Mouse (Mus musculus) embryonic fibroblast, embryonic 13.5 days (primary cell): ENCODE measurements around the gene Ufc1. TPM values are rescaled to one million over a fixed set of nuclear protein-coding genes. Genes with fewer than 3 reads are reported as not detected.

Experiments
- H3K27ac ChIP-seq: 2 replicates; pipeline ENCODE4 v1.5.1; 2012; ENCODE audit warnings: low read length, control low read depth, inconsistent platforms; ENCODE audit not compliant: insufficient read depth
- H3K4me1 ChIP-seq: 2 replicates; pipeline ENCODE4 v1.6.1; 2011; ENCODE audit warnings: low read length; ENCODE audit not compliant: control insufficient read depth, insufficient read depth
- H3K4me3 ChIP-seq: 2 replicates; pipeline ENCODE4 v1.5.1; 2011; ENCODE audit warnings: mild to moderate bottlenecking, control low read depth, low read length; ENCODE audit not compliant: insufficient read depth
- CTCF ChIP-seq: IDR thresholded peaks from 2 replicates; pipeline ENCODE4 v1.5.1; 2011; ENCODE audit warnings: mild to moderate bottlenecking, control low read depth, low read length, moderate library complexity, borderline replicate concordance; ENCODE audit not compliant: insufficient read depth
- POLR2A ChIP-seq: IDR thresholded peaks from 2 replicates; pipeline ENCODE4 v1.6.1; 2011; ENCODE audit warnings: low read depth, mild to moderate bottlenecking, control low read depth, low read length, moderate library complexity
- polyA plus RNA-seq: library from polyadenylated mRNA; stranded (reverse); fragments of >200 nt; gene quantifications from 2 replicates; pipeline ENCODE4 v1.2.4, GENCODE M21; 2011; ENCODE audit warnings: low read depth; ENCODE audit not compliant: missing spikeins, insufficient read length

Gene Ufc1
- polyA plus RNA-seq, 1 experiment, result 77.8 TPM

DNA sequence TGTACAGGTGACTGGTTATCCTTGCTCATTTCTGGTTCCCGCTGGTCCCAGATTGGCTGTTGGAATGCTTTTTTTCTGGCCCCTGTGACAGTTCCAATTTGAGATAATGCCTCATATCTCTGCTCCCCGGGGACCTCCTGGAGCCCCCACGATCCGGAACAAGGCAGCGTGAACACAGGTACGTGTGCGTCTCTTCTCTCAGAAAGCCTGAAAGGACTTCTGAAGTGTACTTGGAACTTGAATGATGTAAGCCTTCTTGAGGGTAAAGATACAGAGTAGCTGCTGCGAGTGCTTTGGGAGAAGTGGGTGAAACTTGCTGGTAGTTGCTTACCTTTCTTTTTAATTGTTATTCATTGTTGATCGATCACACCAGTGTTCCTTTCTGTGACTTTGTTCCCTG is 23.6 kb downstream of the Ufc1 start:
- TF ChIP-seq POLR2A (no peak), CTCF (no peak)
- Histone ChIP-seq H3K27ac (no peak overlapping the region), H3K4me1 (0 out of 2 replicates have a peak, but pooled peaks cover 3% of the 10 kb centered on the region), H3K4me3 (peak overlapping the region; percentile 89)

DNA sequence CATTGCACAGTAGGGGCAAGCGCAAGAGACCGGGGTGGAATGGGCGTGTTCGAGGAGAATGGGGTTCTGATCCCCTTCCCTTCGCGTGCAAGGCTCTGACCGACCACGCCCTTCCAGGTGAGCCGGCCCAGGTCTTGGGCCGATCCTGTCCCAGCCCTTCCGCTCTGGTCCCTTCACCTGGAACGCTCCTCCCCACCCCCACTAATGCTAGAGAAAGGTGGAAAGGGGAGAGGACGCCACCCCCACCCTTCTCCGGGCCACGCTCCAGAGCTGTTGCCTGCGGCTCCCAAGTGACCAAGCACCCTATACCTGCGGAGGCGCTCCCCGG is 24.3 kb downstream of the Ufc1 start:
- peak overlapping the region; percentile 89 for H3K4me3 ChIP-seq
- H3K27ac ChIP-seq, result no peak overlapping the region
- TF ChIP-seq CTCF (no peak), POLR2A (no peak)
- H3K4me1 ChIP-seq, result 0 out of 2 replicates have a peak, but pooled peaks cover 3% of the 10 kb centered on the region

DNA sequence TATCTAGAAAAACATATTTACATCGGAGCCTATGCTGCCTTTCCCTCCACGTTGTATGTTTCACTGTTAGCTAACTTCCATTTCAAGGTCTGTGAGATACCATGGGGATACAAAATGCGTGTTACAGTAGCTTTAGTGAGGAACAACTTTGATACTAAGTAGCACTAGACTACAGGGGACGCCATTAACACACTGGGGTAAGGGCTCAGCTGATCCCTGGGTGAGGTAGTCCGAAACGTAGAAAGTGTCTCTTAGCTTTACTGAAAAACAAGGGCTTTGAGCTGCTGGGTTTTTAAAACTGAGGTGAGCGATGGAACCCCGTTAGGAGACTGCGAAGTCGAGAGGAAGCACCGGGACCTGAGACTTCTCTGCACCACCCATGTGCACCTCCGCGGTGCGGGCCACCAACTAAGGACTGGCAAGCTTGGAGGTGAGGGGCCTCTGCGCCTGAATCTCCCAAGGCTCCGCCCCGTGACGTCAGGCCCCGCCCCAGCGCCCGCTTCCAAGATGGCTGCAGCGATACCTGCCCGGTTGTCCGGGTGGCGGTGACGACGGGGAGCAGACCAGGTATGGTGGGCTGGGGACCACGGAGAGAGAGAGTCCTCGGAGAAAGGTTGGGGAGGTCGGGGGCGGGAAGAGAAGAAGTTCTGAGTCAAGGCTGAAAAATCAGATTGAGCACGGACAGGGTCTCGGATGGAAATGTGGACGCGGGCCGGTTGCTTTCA is 24.8 kb downstream of the Ufc1 start, which contains the start of gene B4galt3:
Gene B4galt3, plus strand, starts transcription at position 481 of the 725 bp plus-strand sequence.
- H3K4me3 ChIP-seq, result peak within 1 kb of the TSS; percentile 89
- H3K27ac ChIP-seq, result no peak within 1 kb of the TSS
- H3K4me1 ChIP-seq, result 0 out of 2 replicates have a peak, but pooled peaks cover 3% of the 10 kb centered on the region
- TF ChIP-seq POLR2A (peak; percentile 95), CTCF (no peak)

- Histone ChIP-seq H3K4me1 (0 out of 2 replicates have a peak, but pooled peaks cover 3% of the 10 kb centered on the region), H3K4me3 (no peak overlapping the region), H3K27ac (peak overlapping the region; percentile 97)
- TF ChIP-seq CTCF (no peak), POLR2A (no peak)
Measured at GRCm38 (mm10) chr1:171268341-171268740, 26.5 kb downstream of the Ufc1 start.

GRCm38 (mm10) chr1:171265971-171266744 is 28.7 kb downstream of the Ufc1 start:
- no peak for TF ChIP-seq POLR2A
- no peak for TF ChIP-seq CTCF
- peaks cover 7% of the 10 kb centered on the region for H3K4me1 ChIP-seq

DNA sequence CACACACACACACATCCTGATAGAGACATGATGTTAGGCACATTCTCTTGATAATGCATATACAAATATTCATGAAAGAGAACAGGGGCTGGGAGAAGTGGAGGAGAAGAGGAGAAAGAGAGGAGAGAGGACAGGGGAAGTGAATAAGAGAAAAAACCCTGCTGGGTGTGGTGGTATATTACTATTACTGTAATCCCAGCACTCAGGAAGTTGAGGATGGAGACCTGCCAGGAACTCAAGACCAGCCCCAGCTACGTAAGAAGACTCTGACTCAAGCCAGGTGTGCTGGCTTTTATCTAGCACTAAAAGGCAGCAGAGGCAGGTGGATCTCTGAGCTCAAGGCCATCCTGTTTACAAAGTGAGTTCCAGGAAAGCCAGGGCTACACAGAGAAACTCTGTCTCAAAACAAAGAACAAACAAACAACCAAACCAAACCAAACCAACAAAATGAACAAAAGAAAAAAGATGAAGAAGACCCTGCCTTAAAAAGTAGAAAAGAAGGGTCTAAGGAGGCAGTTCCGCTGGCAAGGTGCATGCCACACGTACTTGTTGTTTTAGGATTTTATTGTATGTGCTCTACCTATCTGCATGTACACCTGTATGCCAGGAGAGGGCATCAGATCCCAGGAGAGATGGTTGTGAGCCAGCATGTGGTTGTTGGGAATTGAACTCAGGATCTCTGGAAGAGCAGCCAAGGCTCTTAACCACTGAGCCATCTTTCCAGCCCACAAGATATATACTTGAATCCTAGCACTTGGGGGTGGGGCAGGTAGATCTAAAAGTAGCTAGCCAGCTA is 31.0 kb downstream of the Ufc1 start:
- peaks cover 18% of the 10 kb centered on the region for H3K4me1 ChIP-seq
- peak; percentile 34; the same call in 1 of the 2 replicates for TF ChIP-seq POLR2A
- TF ChIP-seq CTCF, result no peak
- H3K27ac ChIP-seq, result peak overlapping the region; percentile 100

More at GRCm38 (mm10) chr1:171265971-171266744, 28.7 kb downstream of the Ufc1 start:
- no peak overlapping the region for H3K27ac ChIP-seq
- H3K4me3 ChIP-seq, result no peak overlapping the region

DNA sequence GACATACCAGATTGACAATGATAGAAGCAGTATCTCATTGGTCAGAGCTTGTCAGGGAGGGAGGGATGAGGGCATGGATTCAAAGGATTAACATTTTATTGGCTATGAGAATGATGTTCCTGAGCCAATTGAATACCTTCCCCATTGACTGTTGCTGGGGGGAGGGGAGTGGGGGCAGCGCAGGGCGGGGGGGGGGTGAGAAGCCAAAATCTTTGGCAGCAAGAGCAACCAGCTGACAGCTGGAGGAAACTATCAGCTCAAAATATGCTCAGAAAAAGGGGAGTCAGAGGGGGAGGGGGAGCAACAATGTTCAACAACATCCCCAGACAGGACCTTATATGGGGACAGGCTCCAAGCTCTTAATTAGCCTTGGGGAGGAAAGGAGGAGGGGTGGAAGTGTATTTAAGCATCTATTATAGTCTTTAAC is 31.6 kb downstream of the Ufc1 start:
- TF ChIP-seq POLR2A (no peak), CTCF (no peak)
- H3K4me1 ChIP-seq, result peaks cover 15% of the 10 kb centered on the region
- H3K4me3 ChIP-seq, result no peak overlapping the region
- H3K27ac ChIP-seq, result peak overlapping the region; percentile 100

More for the DNA sequence above, 31.0 kb downstream of the Ufc1 start:
- no peak overlapping the region for H3K4me3 ChIP-seq

DNA sequence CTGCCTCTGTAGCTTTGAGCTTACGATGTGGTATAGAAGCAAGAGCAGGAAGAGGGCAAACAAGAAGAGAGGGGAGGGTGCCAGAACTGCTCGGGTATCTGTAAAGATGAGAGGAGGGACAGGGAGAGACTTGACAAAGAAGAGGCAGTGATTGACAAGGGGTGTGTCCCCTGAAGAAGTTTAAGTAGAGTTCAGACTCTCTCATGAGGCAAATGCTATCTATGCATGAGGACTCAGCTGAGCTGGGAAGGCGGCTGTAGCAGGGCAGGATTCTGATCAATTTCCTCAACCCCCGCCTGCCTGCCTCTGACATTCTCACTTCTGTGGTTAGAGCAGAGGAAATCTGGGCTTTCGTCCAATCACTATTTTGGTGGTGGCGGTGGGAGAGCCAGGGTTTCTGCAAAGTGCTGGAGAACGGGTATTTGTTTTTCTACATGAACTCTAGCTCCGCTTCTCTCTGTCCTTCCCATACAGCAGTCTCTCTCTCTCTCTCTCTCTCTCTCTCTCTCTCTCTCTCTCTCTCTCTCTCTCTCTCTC is 32.2 kb downstream of the Ufc1 start:
- Histone ChIP-seq H3K4me3 (peak overlapping the region; percentile 3), H3K4me1 (peaks cover 15% of the 10 kb centered on the region), H3K27ac (peak overlapping the region; percentile 99)
- TF ChIP-seq CTCF, result no peak
- peak; percentile 64 for TF ChIP-seq POLR2A

DNA sequence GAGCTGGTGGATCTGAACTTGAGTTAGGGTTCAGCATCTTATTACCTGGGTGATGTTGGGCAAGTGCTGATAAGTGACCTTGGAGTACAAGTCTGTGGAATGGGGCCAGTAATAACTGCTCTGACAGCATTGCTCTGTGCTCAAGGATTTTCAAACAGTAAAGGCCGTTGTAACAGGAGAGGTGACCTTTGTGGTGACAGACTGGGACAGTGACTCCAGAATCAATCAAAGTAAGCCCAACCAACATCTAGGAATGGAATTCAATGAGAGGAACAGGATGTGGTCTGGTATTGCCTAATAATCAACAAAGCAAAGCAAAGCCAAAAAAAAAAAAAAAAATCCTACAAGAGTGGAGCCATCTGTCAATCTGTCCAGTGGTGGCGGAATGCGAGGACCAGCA is 34.5 kb downstream of the Ufc1 start:
- H3K4me3 ChIP-seq, result no peak overlapping the region
- H3K27ac ChIP-seq, result no peak overlapping the region
- peaks cover 15% of the 10 kb centered on the region for H3K4me1 ChIP-seq
- no peak for TF ChIP-seq CTCF

GRCm38 (mm10) chr1:171258921-171259320 is 35.9 kb downstream of the Ufc1 start:
- TF ChIP-seq CTCF (no peak), POLR2A (no peak)
- no peak overlapping the region for H3K27ac ChIP-seq
- H3K4me1 ChIP-seq, result peaks cover 15% of the 10 kb centered on the region
- H3K4me3 ChIP-seq, result no peak overlapping the region
